Mouse (Mus musculus) C2C12 (cell line): ENCODE data around the gene Haspin.

Experiments
- CEBPB ChIP-seq: IDR thresholded peaks from one replicate; pipeline ENCODE4 v1.6.1; 2011; ENCODE audit warnings: low read depth, mild to moderate bottlenecking, control low read depth, moderate library complexity
- CTCF ChIP-seq: IDR thresholded peaks from one replicate; pipeline ENCODE4 v1.5.1; 2011; ENCODE audit not compliant: control insufficient read depth, insufficient read depth, insufficient read length
- FOSL1 ChIP-seq: IDR thresholded peaks from one replicate; pipeline ENCODE4 v1.8.0; 2011; ENCODE audit warnings: mild to moderate bottlenecking, low read length; ENCODE audit not compliant: poor library complexity, insufficient read depth, severe bottlenecking
- MAX ChIP-seq: IDR thresholded peaks from one replicate; pipeline ENCODE4 v1.6.1; 2011; ENCODE audit warnings: mild to moderate bottlenecking, control low read depth
- MYOD1 ChIP-seq: IDR thresholded peaks from one replicate; pipeline ENCODE4 v1.6.1; 2011; ENCODE audit warnings: low read depth; ENCODE audit not compliant: control insufficient read depth, insufficient read length
- MYOG ChIP-seq: IDR thresholded peaks from one replicate; pipeline ENCODE4 v1.6.1; 2011; ENCODE audit not compliant: control insufficient read depth, insufficient read length; ENCODE audit errors: extremely low read depth
- USF1 ChIP-seq: IDR thresholded peaks from one replicate; pipeline ENCODE4 v1.6.1; 2011; ENCODE audit warnings: low read depth, mild to moderate bottlenecking, control low read depth, moderate library complexity

DNA sequence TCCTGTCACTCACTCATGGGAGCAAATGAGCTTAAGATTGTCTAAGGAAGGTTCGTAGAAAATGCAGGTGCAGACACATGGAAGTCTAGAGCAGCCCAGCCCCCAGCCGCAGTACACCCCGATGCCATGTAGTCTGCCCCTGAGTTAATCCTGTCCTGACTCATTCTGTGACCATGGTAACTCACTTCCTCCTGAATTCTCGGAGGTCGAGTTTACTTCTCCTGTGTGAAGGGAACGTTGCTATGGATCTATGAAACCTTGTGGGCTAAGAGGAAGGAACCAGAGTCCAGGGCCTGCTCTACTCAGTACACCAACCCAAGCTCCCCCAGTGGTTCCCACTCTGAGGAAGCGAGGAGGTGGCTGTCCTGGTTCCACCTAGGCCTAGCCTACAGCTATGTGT, 45.2 kb downstream of the Haspin start:
- no peak for TF ChIP-seq CTCF
- no peak for TF ChIP-seq MAX
- no peak for TF ChIP-seq FOSL1
- TF ChIP-seq USF1: no peak
- no peak for TF ChIP-seq MYOG
- TF ChIP-seq MYOD1: no peak
- no peak for TF ChIP-seq CEBPB
